Mouse (Mus musculus) intestine, embryonic 14.5 days (tissue): ENCODE results near the gene Tbcb. TPM values are rescaled to one million over a fixed set of nuclear protein-coding genes. Genes with fewer than 3 reads are reported as not detected.
A peak's percentile ranks its signal among the peaks of the same experiment; 100 is the strongest.
"Not testable (repeated sequence)": the region's sequence is repeated elsewhere in the genome, so short reads cannot be mapped to it uniquely, and the experiment has no call there.

Experiments used
- ATAC-seq: fragments of 200-750 bp; cut with Nextera tagmentation; replicated peaks from 2 replicates; pipeline ENCODE4 v1.8.0; 2017; ENCODE audit warnings: low read depth, moderate number of reproducible peaks, moderate TSS enrichment, moderate library complexity; ENCODE audit not compliant: low FRiP score, low TSS enrichment
- DNase-seq: peaks from one replicate; pipeline ENCODE4 v3.0.0-alpha.2; 2018; ENCODE audit warnings: low spot score
- H3K27ac ChIP-seq: fragments of 300-500 bp; sonication (generic); 2 replicates; pipeline ENCODE4 v1.5.1; 2014; ENCODE audit warnings: low read depth, mild to moderate bottlenecking, control low read depth
- H3K27me3 ChIP-seq: fragments of 300-500 bp; sonication (generic); replicated peaks from 2 replicates; pipeline ENCODE4 v1.6.1; 2014; ENCODE audit warnings: low read length, control low read depth; ENCODE audit not compliant: control insufficient read depth, insufficient read depth
- H3K36me3 ChIP-seq: fragments of 300-500 bp; sonication (generic); 2 replicates; pipeline ENCODE4 v1.6.1; 2014; ENCODE audit warnings: low read length, control low read depth; ENCODE audit not compliant: control insufficient read depth, insufficient read depth
- H3K4me1 ChIP-seq: fragments of 300-500 bp; sonication (generic); replicated peaks from 2 replicates; pipeline ENCODE4 v1.6.1; 2014; ENCODE audit warnings: low read length, control low read depth, mixed read lengths; ENCODE audit not compliant: control insufficient read depth, insufficient read depth
- H3K4me2 ChIP-seq: fragments of 300-500 bp; sonication (generic); 2 replicates; pipeline ENCODE4 v1.6.1; 2014; ENCODE audit warnings: low read length
- H3K4me3 ChIP-seq: fragments of 300-500 bp; sonication (generic); 2 replicates; pipeline ENCODE4 v1.5.1; 2014; ENCODE audit warnings: low read depth, low read length, control low read depth, mixed read lengths
- H3K9ac ChIP-seq: fragments of 300-500 bp; sonication (generic); 2 replicates; pipeline ENCODE4 v1.6.1; 2014; ENCODE audit warnings: mild to moderate bottlenecking, low read length
- H3K9me3 ChIP-seq: fragments of 300-500 bp; sonication (generic); 2 replicates; pipeline ENCODE4 v1.6.1; 2016; ENCODE audit warnings: low read length, control low read depth; ENCODE audit not compliant: control insufficient read depth
- WGBS: fragments of 180-500 bp; shearing (Covaris S2); extraction: QIAGEN DNeasy Blood & Tissue Kit; methylation state at CpG from one replicate; pipeline ENCODE4 v1.1.7; 2014; 5-methylcytosine and 5-hydroxymethylcytosine counted together
- polyA plus RNA-seq: library from polyadenylated mRNA; unstranded; fragments of >200 nt; fragmentation: Nextera tagmentation; extraction: Ambion mirVana; gene quantifications from 2 replicates; pipeline ENCODE4 v1.2.1, GENCODE M21; 2014

Tbcb gene
- polyA plus RNA-seq, 1 experiment from 2014 or later = 157 TPM

- ATAC-seq = no peak
- Histone ChIP-seq H3K9ac (no peak overlapping the region), H3K27ac (no peak overlapping the region), H3K4me3 (no peak overlapping the region), H3K4me2 (no peak overlapping the region), H3K27me3 (no peaks in the 10 kb centered on the region), H3K4me1 (peaks cover 3% of the 10 kb centered on the region; the same call in 1 of the 2 replicates), H3K36me3 (no peaks in the 10 kb centered on the region), H3K9me3 (no peaks in the 10 kb centered on the region)
- DNase-seq = no peak
- WGBS = 69% methylated on average over 11 of the region's 11 CpGs
These were observed 29.0 kb downstream of the Tbcb start for GRCm38 (mm10) chr7:30202895-30203690.

GRCm38 (mm10) chr7:30200661-30201060 is 31.4 kb downstream of the Tbcb start:
- not testable (repeated sequence) for H3K27me3 ChIP-seq, DNase-seq, H3K9ac ChIP-seq, H3K4me3 ChIP-seq, H3K27ac ChIP-seq, H3K4me1 ChIP-seq, ATAC-seq, H3K4me2 ChIP-seq, H3K9me3 ChIP-seq, H3K36me3 ChIP-seq
- WGBS = 89% methylated on average over 5 of the region's 5 CpGs

GRCm38 (mm10) chr7:30200200-30200599 is 31.9 kb downstream of the Tbcb start:
- ATAC-seq (no peak), DNase-seq (no peak)
- H3K36me3 ChIP-seq = no peaks in the 10 kb centered on the region
- H3K27ac ChIP-seq = no peak overlapping the region
- H3K4me2 ChIP-seq = no peak overlapping the region
- no peaks in the 10 kb centered on the region for H3K27me3 ChIP-seq
- H3K4me1 ChIP-seq = peaks cover 6% of the 10 kb centered on the region
- whole genome bisulfite sequencing = 76% methylated on average over 5 of the region's 5 CpGs
- H3K9me3 ChIP-seq = no peaks in the 10 kb centered on the region
- no peak overlapping the region for H3K4me3 ChIP-seq
- H3K9ac ChIP-seq = no peak overlapping the region

- Histone ChIP-seq H3K9me3 (no peaks in the 10 kb centered on the region), H3K27me3 (no peaks in the 10 kb centered on the region), H3K36me3 (no peaks in the 10 kb centered on the region), H3K4me3 (no peak overlapping the region), H3K9ac (no peak overlapping the region), H3K4me2 (no peak overlapping the region), H3K27ac (no peak overlapping the region), H3K4me1 (peaks cover 7% of the 10 kb centered on the region)
- 76% methylated on average over 18 of the region's 18 CpGs for WGBS
- ATAC-seq = no peak
- no peak for DNase-seq
These were observed 32.5 kb downstream of the Tbcb start for GRCm38 (mm10) chr7:30199498-30200139.

- H3K9ac ChIP-seq = no peak within 1 kb of the TSS
- peak within 1 kb of the TSS; percentile 27; the same call in 1 of the 2 replicates for H3K4me2 ChIP-seq
- ATAC-seq = no peak
- WGBS = 7% methylated on average over 8 of the region's 8 CpGs
- H3K9me3 ChIP-seq = no peaks in the 10 kb centered on the region
- H3K4me3 ChIP-seq = no peak within 1 kb of the TSS
- DNase-seq = peak; percentile 81
- no peaks in the 10 kb centered on the region for H3K27me3 ChIP-seq
- no peaks in the 10 kb centered on the region for H3K36me3 ChIP-seq
- peaks cover 7% of the 10 kb centered on the region for H3K4me1 ChIP-seq
- H3K27ac ChIP-seq = no peak within 1 kb of the TSS; the same call in 1 of the 2 replicates
These were observed 33.5 kb downstream of the Tbcb start, which contains the start of gene Capns1 for GRCm38 (mm10) chr7:30198481-30198971. TSS of gene Capns1 (minus strand) at chr7:30198811.

GRCm38 (mm10) chr7:30197592-30198129 is 34.4 kb downstream of the Tbcb start:
- H3K4me3 ChIP-seq = no peak overlapping the region
- DNase-seq = no peak
- no peak overlapping the region for H3K4me2 ChIP-seq
- H3K36me3 ChIP-seq = no peaks in the 10 kb centered on the region; the same call in 1 of the 2 replicates
- H3K27ac ChIP-seq = no peak overlapping the region; the same call in 1 of the 2 replicates
- H3K9me3 ChIP-seq = no peaks in the 10 kb centered on the region
- H3K4me1 ChIP-seq = peaks cover 15% of the 10 kb centered on the region
- no peak overlapping the region for H3K9ac ChIP-seq
- ATAC-seq = no peak
- WGBS = 43% methylated on average over 5 of the region's 5 CpGs
- no peaks in the 10 kb centered on the region for H3K27me3 ChIP-seq

GRCm38 (mm10) chr7:30196171-30196570 is 35.9 kb downstream of the Tbcb start:
- Histone ChIP-seq H3K27ac (no peak overlapping the region), H3K4me1 (peaks cover 15% of the 10 kb centered on the region), H3K36me3 (peaks cover 15% of the 10 kb centered on the region), H3K4me3 (no peak overlapping the region), H3K4me2 (no peak overlapping the region), H3K27me3 (no peaks in the 10 kb centered on the region), H3K9ac (no peak overlapping the region), H3K9me3 (no peaks in the 10 kb centered on the region)
- DNase-seq (no peak), ATAC-seq (no peak)
- 47% methylated on average over 6 of the region's 6 CpGs for WGBS

GRCm38 (mm10) chr7:30195461-30195860 is 36.6 kb downstream of the Tbcb start:
- Histone ChIP-seq H3K4me1 (peaks cover 15% of the 10 kb centered on the region), H3K4me3 (peak overlapping the region; percentile 90; the same call in 1 of the 2 replicates), H3K9me3 (no peaks in the 10 kb centered on the region), H3K27me3 (no peaks in the 10 kb centered on the region), H3K9ac (peak overlapping the region; percentile 83; the same call in 1 of the 2 replicates), H3K27ac (no peak overlapping the region), H3K4me2 (peak overlapping the region; percentile 83), H3K36me3 (peaks cover 22% of the 10 kb centered on the region)
- no peak for DNase-seq
- 65% methylated on average over 6 of the region's 6 CpGs for WGBS
- ATAC-seq = no peak
